In genomic region chr8:43278397-43278796, GRCm38 (mm10) we compare ENCODE assay signal across 31 mouse cellular contexts. TPM values are rescaled to one million over a fixed set of nuclear protein-coding genes. Genes with fewer than 3 reads are reported as not detected.
"Had no signal": no experiment of that assay in that cellular context is flagged by ENCODE, and none has a peak within 500 bp of the region (broad histone marks: within the 10 kb centered on the region; RNA-seq: fewer than 3 reads in every experiment).

No protein-coding gene starts in this region.

- H3K9ac ChIP-seq: heart, embryonic 12.5 days; hindbrain, embryonic 12.5 days; hindbrain, embryonic 14.5 days; intestine, embryonic 15.5 days; kidney, embryonic 15.5 days; limb, embryonic 13.5 days; limb, embryonic 15.5 days; liver, embryonic 12.5 days had no signal

- H3K9me3 ChIP-seq: heart, embryonic 10.5 days; heart, embryonic 12.5 days; hindbrain, embryonic 10.5 days; hindbrain, embryonic 12.5 days; intestine, embryonic 15.5 days; kidney, embryonic 15.5 days; limb, embryonic 13.5 days; limb, embryonic 15.5 days; liver, embryonic 12.5 days had no signal

- H3K4me1 ChIP-seq: heart, embryonic 10.5 days; heart, embryonic 12.5 days; hindbrain, embryonic 10.5 days; hindbrain, embryonic 12.5 days; intestine, embryonic 15.5 days; kidney, embryonic 15.5 days; limb, embryonic 13.5 days; limb, embryonic 15.5 days; liver, embryonic 12.5 days had no signal

- H3K27ac ChIP-seq: gastrocnemius, adult 2 months; heart, embryonic 10.5 days; hindbrain, embryonic 10.5 days; hindbrain, embryonic 12.5 days; hindbrain, embryonic 14.5 days; intestine, embryonic 15.5 days; kidney, embryonic 15.5 days; kidney, postnatal 0 days; limb, embryonic 13.5 days; limb, embryonic 15.5 days; liver, embryonic 12.5 days had no signal

- H3K36me3 ChIP-seq: heart, embryonic 10.5 days; heart, embryonic 12.5 days; hindbrain, embryonic 10.5 days; hindbrain, embryonic 12.5 days; intestine, embryonic 15.5 days; kidney, embryonic 15.5 days; limb, embryonic 13.5 days; limb, embryonic 15.5 days; liver, embryonic 12.5 days had no signal

- DNase-seq: gastrocnemius, adult 2 months; gastrocnemius, postnatal 10 days; gastrocnemius, postnatal 25 days; heart, adult 18-20 months; heart, postnatal 10 days; heart, postnatal 4 days; kidney, adult 18-20 months; kidney, adult 8-10 months; kidney, postnatal 14 days; kidney, postnatal 36 days; layer of hippocampus, adult 9-11 months; layer of hippocampus, postnatal 36 days; left cerebral cortex, postnatal 4 days had no signal

- H3K4me3 ChIP-seq: gastrocnemius, adult 2 months; heart, embryonic 10.5 days; heart, embryonic 12.5 days; hindbrain, embryonic 10.5 days; hindbrain, embryonic 12.5 days; intestine, embryonic 15.5 days; kidney, embryonic 15.5 days; limb, embryonic 13.5 days; limb, embryonic 15.5 days; liver, embryonic 12.5 days had no signal

- ATAC-seq: hindbrain, embryonic 16.5 days; inflammation-experienced regulatory T-cells, adult 6 months; intestine, embryonic 15.5 days; intestine, postnatal 0 days; liver, embryonic 12.5 days had no signal

- H3K4me2 ChIP-seq: heart, embryonic 12.5 days; hindbrain, embryonic 12.5 days; hindbrain, embryonic 14.5 days; intestine, embryonic 15.5 days; kidney, embryonic 15.5 days; limb, embryonic 13.5 days; limb, embryonic 15.5 days; liver, embryonic 12.5 days had no signal

- H3K27me3 ChIP-seq: heart, embryonic 12.5 days; hindbrain, embryonic 12.5 days; intestine, embryonic 15.5 days; kidney, embryonic 15.5 days; limb, embryonic 13.5 days; limb, embryonic 15.5 days; liver, embryonic 12.5 days had no signal

RNA-seq across cellular contexts. Expression of gene Zfp42, which starts 28.4 kb away (rescaled TPM):
- polyA plus RNA-seq: heart, embryonic 10.5 days; heart, embryonic 12.5 days; heart, embryonic 14.5 days; heart, embryonic 16.5 days; hindbrain, embryonic 10.5 days; hindbrain, embryonic 12.5 days; hindbrain, embryonic 14.5 days; hindbrain, embryonic 16.5 days; inflammation-experienced regulatory T-cells, adult 6 months; intestine, embryonic 15.5 days; intestine, postnatal 0 days; kidney, embryonic 15.5 days; kidney, postnatal 0 days; large intestine, adult 2 months; limb, embryonic 15.5 days; liver, adult 2 months; liver, embryonic 12.5 days had no signal
